Mouse (Mus musculus): ENCODE results near the gene Cdc42bpa. TPM values are rescaled to one million over a fixed set of nuclear protein-coding genes. Genes with fewer than 3 reads are reported as not detected.
A peak's percentile ranks its signal among the peaks of the same experiment; 100 is the strongest.

Gene Cdc42bpa
- total RNA-seq, 2 experiments from 2014 or later, result 44.3 to 48.1 TPM

DNA sequence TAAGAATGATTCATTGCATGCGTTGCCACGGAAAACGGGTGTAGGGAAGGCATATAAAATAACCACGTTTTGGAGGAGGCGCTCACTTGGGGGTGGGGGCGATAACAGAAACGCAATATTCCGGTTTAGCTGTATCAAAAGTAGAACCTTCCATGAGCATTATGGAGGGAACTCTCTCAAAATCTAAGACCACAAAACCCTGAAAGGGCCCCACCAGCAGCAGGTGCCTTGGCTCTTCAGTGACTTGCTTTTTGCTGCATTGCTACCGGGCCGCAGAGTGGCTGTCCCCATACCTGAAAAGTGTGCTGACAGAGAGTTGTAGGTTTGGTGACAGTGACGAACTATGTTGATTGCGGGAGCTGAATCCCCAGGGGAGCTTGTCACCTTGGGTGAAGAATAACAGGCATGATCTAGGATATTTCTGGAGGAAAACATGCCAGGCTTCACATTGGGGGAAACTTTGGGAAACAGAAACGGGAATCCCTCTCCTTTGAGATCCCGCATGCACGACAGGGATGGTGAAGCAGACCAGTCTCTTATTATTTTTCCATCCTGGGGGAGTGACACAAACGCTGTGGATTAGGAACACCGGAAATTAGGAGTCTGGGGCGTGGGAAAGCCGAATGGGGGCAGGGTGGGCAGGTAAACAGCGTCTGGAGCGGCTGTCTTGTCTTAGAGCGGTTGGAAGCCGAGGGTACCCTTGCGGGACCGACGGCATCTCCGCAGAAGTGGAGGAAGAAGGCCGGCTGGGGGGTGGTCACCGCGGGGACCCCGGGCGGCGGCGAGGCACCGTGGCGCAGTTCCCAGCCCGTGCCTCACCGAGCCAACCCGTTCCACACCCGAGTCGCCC, 1.2 kb upstream of the Cdc42bpa start:
- DNase-seq (ENCODE audit: low spot score in 2 of 2), result peak in 1 of 2 experiments; percentile 26

DNA sequence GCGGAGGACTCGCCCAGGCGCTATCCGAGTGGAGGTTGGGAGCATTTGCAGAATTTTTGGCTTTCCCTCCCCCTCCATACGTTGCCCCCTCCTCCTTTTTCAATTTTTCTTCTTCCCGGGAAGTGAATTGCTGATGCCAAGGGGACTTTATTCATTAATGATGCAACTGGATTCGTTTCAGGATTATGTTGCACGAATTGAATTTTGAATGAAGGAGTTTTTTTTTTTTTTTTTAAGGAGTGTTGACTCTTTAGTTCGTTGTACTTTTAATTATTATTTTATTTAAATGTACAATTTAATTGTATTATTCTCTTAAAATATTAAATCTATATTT, 238 bp downstream of the Cdc42bpa start:
- no peak for DNase-seq (ENCODE audit: low spot score in 2 of 2)

DNA sequence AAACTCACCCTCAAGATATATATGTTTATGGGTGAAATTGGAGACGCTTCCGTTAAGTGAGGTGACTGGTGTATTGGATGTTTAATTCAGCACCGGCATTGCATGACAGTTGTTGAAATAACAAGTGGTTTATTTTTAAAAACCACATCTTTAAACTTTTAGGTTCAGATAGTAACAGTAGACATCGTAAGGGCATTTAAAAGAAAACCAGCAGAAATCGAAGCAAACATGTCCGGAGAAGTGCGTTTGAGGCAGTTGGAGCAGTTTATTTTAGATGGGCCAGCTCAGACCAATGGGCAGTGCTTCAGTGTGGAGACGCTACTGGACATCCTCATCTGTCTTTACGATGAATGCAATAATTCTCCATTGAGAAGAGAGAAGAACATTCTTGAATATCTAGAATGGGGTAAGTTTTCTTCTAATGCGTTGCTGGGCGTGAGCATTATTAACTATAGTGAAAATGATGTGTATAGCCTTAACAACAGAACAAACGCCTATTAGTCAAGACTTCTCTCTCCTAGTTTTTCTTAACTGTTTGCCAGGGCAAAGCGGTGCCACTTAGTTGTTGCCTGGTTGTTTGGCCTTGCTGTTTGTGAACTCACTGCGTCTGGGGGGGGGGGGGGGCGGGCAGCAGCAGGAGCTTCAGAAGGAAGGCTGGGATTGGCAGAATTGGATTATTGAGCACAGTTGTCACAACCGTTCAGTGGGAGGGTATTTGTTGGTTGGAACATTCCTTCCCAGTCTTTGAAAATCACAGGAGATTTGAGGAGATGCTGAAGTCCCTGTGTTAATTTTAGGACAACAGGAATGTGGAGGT, 818 bp downstream of the Cdc42bpa start:
- DNase-seq (ENCODE audit: low spot score in 2 of 2), result no peak

DNA sequence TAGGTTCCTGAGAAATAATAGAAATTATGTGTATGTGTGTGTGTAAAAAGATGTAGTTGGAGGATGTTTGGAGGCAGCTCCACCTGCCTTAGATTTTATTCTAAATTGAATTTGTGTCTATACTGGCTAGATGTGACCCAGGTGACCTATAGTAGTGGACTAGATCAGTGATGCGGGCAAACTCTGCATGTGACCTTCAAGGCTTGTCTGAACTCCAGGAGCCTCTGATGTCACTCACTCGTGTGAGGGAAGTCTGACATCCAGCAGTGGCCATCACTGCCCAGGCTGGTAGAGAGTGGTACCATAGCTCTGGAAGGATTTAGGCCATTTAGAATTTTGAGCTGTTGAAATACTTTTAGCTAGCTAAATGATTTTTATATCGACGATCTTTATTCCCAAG, 1.5 kb downstream of the Cdc42bpa start:
- DNase-seq (ENCODE audit: low spot score in 2 of 2), result no peak

DNA sequence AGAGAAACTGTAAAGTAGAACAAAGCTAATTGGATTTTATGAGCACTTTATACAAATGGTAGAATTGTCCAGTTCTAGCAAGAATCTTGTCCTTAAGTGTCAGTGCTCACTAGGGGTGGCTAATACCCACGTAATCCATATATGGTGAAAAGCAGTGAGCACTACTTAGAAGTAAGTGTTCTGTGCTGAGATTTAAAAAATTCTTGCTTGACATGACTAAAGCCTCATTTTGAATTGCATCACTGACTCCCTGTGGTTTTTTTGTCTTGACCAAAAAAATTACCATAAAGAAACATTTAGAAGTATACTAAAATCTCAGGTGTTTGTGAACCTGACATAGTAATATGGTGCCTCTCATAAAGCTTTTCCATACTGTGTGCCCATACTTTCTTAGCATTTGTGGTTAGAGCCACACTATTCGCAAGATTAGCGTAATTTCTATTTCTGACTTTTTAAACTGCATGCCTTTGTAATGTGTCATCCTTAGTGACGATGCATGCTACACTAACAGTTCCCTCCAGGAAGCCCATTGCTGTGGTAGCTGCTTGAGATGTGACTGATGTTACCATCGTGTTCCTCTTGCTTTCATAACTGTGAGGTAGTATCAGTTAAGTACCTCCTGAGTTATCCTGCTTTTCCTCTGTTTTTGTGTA, 9.6 kb downstream of the Cdc42bpa start:
- DNase-seq (ENCODE audit: low spot score in 2 of 2), result no peak

DNA sequence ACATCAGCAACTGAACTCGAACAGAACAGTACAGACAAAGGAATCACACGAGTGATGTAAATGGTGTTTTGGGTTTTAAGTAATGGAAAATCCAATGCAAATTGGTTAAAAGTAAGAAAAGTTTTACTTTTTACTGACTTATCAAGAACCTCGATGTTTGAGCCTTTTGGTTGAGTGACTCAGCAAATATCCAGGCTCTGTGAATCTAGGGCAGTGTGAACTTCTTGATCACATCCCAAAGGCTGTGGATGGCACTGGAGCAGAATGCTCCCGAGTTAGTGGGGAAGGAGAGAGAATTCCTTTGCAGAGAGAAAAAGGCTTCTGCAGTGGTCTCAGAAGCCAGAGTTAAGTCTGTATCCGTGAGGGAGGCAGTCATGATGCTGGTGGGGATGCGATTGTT, 14.7 kb downstream of the Cdc42bpa start:
- no peak for DNase-seq (ENCODE audit: low spot score in 2 of 2)

DNA sequence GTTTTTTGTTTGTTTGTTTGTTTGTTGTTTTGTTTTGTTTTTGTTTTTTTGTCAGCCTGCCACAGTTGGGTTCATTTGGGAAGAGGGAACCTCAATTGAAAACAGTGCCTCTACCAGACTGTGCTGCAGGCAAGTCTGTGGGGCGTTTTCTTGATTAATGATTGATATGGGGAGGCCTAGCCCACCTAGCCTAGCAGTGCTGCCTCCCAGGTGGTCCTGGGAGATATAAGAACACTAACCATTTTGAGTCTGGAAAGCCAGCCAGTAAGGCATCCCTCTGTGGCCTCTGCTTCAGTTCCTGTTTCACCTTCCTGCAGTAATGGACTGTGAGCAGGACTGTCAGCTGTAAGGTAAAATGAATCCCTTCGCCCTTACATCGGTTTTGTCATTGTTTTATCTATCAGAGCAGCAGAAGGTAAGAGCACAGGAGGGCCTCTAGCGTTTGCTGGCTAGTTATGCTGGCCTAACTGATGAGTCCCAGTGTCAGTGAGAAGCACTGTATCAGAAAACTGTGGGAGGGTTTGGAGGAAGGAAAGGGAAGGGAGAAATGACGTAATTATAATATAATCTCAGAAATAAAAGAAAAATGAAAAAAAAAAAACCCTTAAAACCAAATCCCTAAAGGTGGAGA, 15.5 kb downstream of the Cdc42bpa start:
- DNase-seq (ENCODE audit: low spot score in 2 of 2), result no peak

DNA sequence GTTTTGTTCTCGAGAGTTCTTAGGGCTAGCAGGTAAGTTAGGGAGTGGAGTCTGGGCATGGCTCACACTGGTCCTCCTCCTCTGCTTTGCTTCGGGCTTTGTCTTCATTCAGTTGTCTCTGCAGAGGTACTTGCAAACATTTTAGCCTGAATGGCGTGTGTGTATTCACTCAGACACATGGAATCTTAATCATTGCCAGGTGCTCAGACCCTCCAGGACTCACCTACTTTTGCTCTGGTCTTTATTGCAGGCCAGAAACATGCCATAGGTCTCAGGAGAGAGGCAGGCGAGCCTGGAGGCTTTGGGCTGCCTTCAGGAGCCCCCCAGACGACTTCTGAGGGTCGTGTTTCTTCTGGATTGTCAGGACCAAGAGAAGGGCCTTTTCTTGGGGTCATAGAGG, 17.2 kb downstream of the Cdc42bpa start:
- no peak for DNase-seq (ENCODE audit: low spot score in 2 of 2)

DNA sequence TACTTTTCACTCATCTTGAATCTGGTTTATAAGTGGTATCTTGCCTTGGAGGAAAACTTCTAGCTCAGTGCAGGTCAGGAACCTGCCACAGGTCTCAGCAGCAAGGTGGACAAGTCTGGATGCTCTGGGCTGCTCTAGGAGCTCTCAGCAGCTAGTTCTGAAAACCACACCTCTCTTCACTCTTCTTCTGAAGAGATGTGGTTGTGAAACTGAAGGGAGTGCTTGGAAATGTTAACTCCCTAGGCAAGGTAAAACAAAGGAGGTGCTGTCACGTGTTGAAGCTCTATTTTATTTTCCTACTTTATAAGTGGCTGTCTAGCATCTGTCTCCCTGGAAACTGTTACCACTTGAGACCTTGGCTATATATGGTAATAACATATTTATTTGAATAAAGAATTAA, 18.5 kb downstream of the Cdc42bpa start:
- no peak for DNase-seq (ENCODE audit: low spot score in 2 of 2)

DNA sequence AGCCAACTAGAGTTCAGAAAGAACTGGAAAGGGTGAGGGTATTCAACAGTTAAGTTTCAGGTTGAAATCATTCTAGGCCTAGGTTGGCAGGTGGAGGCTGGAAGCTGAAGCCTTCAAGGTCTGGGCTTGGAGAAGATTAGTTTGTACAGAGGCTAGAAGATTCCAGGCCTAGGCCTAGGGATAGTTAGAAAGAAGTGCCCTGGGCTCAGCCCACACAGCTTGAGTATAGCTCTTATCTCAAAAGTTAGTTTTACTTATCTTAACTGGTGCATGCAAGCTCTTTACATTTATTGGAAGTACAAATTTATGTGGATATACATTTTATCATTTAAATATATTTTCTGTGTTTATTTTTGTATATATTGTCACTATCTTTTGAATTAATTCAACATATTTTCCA, 21.4 kb downstream of the Cdc42bpa start:
- no peak for DNase-seq (ENCODE audit: low spot score in 2 of 2)

DNA sequence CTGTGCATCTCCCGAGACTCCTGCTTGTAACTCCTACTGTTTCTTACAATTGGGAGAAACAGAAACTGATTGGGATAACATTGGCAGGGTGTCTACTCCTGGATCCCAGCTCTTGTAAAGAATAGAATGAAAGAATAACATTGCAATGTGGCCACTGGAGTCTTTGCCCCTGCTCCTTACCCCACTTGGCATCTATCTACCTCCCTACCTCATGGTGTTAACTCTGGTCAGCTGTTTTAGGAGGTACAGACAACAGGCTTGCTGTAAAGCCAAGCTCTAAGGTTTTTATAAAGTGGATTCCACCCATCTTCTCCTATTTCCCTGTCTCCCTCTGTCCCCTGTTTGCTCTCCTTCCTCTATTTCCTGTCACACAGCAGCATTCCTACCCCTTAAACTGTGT, 21.9 kb downstream of the Cdc42bpa start:
- DNase-seq (ENCODE audit: low spot score in 2 of 2), result no peak

DNA sequence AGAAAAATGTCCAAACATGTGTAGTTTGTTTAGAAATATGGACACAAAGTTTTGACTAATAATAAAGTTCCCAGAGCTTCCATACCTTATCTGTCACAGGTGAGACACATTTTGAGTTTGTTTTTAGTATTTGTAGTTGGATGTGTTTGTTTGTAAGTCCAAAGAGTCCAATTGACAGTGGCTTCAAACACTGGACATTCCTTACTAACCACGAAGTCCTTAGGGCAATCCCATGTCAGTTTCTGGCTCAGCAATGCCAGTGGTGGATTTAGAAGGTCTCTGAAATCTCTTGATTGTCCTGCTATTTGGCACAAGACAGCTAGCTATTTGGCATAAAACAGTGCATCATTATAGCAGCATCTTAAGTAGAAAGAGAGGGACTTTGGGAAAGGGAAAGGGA, 22.7 kb downstream of the Cdc42bpa start:
- no peak for DNase-seq (ENCODE audit: low spot score in 2 of 2)

DNA sequence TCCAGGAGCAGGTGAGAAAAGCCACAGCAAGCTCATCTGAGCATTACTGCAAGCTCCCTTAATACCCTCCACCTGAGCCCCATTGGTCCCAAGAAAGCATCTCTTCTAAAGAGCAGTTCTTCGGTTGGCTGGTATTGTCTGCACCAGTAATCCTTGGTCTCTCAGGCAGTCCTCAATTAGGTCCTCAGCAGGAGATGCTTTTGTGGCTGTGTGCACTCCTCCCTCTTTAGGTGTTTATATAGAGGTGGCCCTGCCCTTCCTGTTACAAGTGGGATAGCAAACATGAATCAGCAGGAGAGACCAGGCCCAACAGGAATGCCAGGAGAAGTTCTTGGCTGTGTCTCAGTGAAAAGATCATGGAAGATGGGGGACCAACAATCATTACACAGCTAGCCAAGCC, 23.9 kb downstream of the Cdc42bpa start:
- DNase-seq (ENCODE audit: low spot score in 2 of 2), result no peak

DNA sequence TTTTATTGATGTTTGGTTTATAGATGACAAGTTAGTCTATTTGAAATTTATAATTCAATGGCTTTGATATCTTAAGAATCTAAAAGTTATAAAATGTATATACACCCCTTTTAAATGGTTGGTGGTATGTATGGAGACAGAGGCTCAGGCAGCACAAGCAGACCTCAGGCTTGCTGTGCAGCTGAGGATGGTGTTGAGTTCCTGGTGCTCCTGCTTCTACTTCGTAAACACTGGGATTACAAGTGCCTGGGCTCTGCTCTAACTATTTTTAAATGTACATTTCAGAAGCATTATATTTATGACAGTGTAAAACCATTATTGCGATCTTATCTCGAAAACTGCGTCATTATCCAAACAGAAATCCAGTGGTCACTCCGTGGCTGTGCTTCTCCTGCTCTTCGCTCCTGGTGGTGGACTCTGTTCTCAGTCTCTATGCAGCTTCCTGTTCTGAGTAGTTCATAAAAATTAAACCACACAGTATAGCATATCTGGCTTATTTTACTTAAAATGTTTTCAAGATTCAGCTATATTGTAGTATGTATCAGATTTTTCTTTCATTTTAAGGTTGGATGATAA, 31.5 kb downstream of the Cdc42bpa start:
- no peak for DNase-seq (ENCODE audit: low spot score in 2 of 2)

DNA sequence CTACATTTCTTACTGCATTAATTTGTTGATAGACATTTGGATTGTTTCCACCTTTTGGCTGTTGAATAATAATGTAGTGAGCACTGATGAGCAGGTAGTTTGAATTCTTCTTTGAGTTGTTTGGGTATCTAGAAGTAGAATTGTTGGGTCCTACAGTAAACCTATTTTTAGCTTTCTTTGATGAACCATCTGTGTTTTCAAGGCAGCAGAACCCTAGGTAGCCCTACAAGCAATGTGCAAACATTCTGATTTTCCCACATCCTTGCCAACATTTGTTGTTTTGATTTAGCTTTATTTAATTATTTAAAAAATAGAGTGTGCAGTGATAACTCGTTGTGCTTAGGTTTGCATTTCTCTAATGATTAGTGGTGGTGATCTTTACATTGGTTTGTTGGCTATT, 32.0 kb downstream of the Cdc42bpa start:
- no peak for DNase-seq (ENCODE audit: low spot score in 2 of 2)

DNA sequence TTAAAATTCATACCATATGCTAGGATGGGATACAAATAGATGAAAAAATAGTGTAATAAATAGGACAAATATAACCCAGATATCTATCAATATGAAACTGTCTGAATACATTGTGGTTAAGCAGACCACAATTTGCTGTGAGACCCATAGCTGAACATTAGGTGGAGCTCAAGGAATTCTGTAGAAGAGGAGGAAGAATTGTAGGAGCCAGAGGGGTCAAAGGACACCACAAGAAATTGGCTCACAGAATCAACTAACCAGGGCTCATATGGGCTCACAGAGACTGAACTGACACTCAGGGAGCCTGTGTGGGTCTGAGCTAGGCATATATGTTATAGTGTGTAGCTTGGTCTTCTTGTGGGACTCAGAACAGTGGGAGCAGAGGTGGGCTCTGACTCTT, 47.8 kb downstream of the Cdc42bpa start:
- DNase-seq (ENCODE audit: low spot score in 2 of 2), result no peak

DNA sequence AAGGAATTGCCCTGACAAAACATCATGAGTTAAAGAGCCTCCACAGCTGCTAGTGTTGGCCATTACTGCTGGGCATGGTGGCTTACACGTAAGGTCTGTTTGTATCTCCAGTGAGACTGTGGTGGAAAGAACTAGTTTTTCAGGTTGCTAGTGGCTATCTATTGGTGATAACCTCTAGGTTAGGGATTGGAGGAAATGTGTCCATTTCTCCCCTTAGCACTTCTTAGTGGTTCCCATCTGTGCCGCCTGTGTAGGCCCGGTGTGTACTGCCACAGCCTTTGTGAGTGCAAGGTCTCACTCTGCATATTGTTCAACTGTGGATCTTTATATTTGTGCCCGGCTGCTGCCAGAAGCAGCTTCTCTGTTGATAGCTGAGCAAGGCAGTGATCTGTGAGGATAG, 53.2 kb downstream of the Cdc42bpa start:
- no peak for DNase-seq (ENCODE audit: low spot score in 2 of 2)

DNA sequence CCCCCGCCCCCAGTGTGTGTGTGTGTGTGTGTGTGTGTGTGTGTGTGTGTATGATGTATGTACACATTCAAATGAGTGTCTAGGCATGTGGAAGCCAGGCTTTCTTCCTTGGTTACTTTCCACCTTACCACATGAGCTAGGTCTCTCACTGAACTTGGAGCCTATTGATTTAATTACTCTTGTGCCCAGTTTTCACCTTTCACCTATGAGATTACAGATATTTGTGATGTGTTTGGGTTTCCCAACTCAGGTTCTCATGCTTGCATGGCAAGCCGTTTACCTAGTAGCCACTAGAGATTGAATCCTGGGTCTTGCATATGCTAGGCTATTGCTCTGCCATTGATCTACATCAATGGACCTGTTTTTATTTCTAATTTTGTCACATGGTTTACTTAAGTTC, 57.9 kb downstream of the Cdc42bpa start:
- no peak for DNase-seq (ENCODE audit: low spot score in 2 of 2)

DNA sequence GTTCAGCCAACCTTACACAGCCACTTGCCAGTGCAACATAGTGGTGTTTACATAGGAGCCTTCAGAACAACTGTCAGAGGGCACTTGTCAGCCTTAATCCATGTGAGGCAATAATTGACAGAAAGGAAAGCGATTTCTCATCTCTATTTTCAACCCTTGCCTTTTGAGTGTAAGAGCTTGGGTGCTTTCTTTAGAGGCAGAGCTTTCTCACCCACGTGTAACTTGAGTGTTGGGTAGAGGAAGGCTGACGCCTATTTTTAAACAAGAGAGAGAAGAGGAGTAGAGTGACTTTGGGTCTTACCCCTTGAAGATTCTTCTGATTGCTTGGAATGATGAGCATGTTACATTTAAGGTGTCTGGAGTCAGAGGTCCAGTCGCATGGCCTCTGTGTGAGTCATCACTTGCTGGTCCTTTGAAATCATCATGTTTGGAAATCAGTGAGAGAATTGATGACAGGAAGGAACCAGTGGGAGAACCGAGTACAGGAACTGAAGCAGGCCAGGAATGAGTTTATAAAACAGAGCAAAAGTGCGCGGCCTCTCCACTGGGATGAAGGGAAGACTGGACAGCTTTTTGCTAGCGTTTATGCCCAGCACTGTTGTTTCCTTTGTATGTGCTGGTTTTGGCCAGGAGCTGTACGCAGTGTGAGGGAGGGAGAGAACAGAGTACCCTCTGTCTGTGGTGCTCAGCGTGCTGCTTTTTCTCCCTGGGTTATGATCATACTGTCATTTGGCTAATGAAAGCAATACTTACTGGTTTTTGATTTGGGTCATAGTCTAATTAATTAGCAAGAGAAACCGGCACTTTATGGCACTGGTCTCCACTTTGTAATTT, 61.4 kb downstream of the Cdc42bpa start:
- no peak for DNase-seq (ENCODE audit: low spot score in 2 of 2)

DNA sequence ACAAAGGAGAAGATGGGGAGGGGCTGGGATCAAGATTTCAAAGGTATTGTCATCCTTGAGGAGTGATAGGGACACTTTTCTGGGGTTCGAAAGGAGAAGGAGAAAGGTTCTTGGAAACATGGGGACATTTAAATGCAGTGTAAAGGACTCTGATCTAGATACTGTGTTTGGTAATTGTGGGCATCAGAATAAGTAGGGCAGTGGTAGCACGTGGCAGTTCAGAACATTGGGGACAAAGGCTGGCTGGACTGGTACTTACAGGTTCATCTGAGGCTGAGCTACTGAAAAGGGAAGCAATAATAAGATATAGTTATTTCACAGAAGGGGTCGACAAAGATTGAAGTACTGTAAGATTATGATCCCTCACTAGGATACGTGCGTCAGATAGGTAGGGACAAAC, 63.2 kb downstream of the Cdc42bpa start:
- DNase-seq (ENCODE audit: low spot score in 2 of 2), result no peak

All from adrenal gland, adult 18-20 months (tissue).